Mouse (Mus musculus) hindbrain, embryonic 11.5 days (tissue): ENCODE measurements around the gene Exoc2. TPM values are rescaled to one million over a fixed set of nuclear protein-coding genes. Genes with fewer than 3 reads are reported as not detected.

Experiments used
- ATAC-seq: fragments of 200-750 bp; cut with Nextera tagmentation; 2 replicates; pipeline ENCODE4 v1.8.0; 2017; ENCODE audit warnings: mild to moderate bottlenecking, moderate TSS enrichment, moderate library complexity; ENCODE audit not compliant: low FRiP score
- DNase-seq: peaks from one replicate; pipeline ENCODE4 v3.0.0-alpha.2; 2015; ENCODE audit warnings: low spot score
- H3K27ac ChIP-seq: fragments of 300-500 bp; sonication (generic); 2 replicates; pipeline ENCODE4 v1.5.1; 2014; ENCODE audit warnings: mild to moderate bottlenecking, low read depth, low read length
- H3K27me3 ChIP-seq: fragments of 300-500 bp; sonication (generic); 2 replicates; pipeline ENCODE4 v1.6.1; 2014; ENCODE audit warnings: mild to moderate bottlenecking, low read length, moderate library complexity, mixed read lengths; ENCODE audit not compliant: control insufficient read depth, insufficient read depth
- H3K36me3 ChIP-seq: fragments of 300-500 bp; sonication (generic); 2 replicates; pipeline ENCODE4 v1.6.1; 2014; ENCODE audit warnings: mild to moderate bottlenecking, low read length, moderate library complexity, mixed read lengths; ENCODE audit not compliant: control insufficient read depth, insufficient read depth
- H3K4me1 ChIP-seq: fragments of 300-500 bp; sonication (generic); replicated peaks from 2 replicates; pipeline ENCODE4 v1.6.1; 2014; ENCODE audit warnings: low read length, mixed read lengths; ENCODE audit not compliant: control insufficient read depth, insufficient read depth
- H3K4me2 ChIP-seq: fragments of 300-500 bp; sonication (generic); replicated peaks from 2 replicates; pipeline ENCODE4 v1.6.1; 2014; ENCODE audit warnings: mild to moderate bottlenecking, low read depth, low read length
- H3K4me3 ChIP-seq: fragments of 300-500 bp; sonication (generic); 2 replicates; pipeline ENCODE4 v1.5.1; 2014; ENCODE audit warnings: low read depth, low read length
- H3K9ac ChIP-seq: fragments of 300-500 bp; sonication (generic); 2 replicates; pipeline ENCODE4 v1.6.1; 2014; ENCODE audit warnings: low read depth, low read length
- H3K9me3 ChIP-seq: fragments of 300-500 bp; sonication (generic); 2 replicates; pipeline ENCODE4 v1.6.1; 2016; ENCODE audit warnings: low read length; ENCODE audit not compliant: control insufficient read depth
- WGBS: fragments of 180-500 bp; shearing (Covaris S2); extraction: QIAGEN DNeasy Blood & Tissue Kit; methylation state at CpG from one replicate; pipeline ENCODE4 v1.1.7; 2014; 5-methylcytosine and 5-hydroxymethylcytosine counted together
- polyA plus RNA-seq: library from polyadenylated mRNA; unstranded; fragments of >200 nt; fragmentation: Nextera tagmentation; extraction: Ambion mirVana; gene quantifications from 2 replicates; pipeline ENCODE4 v1.2.1, GENCODE M21; 2014

Exoc2 gene
- polyA plus RNA-seq, 1 experiment from 2014 or later = 41.2 TPM

DNA sequence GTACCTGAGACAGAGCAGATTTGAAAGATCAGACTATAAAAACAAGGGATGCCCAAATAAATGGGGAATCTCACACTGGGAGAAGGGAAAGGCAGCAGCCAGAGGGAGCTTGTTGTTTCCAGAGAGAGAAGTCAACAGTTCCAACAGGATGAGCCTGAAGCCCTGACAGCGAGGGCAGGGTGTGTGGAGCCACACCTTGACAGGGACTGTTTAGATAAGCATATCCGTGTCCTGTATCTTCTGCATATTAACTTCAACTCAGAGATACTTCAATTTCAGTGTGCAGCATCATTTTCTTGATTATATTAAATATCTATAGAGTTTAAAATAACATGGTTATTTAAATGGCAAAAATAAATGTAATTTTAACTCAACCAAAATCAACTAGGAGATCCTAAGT is 13.2 kb downstream of the Exoc2 start:
- 90% methylated on average over 2 of the region's 2 CpGs for WGBS
- Histone ChIP-seq H3K36me3 (no peaks in the 10 kb centered on the region), H3K27me3 (no peaks in the 10 kb centered on the region), H3K9me3 (no peaks in the 10 kb centered on the region), H3K9ac (no peak overlapping the region), H3K4me1 (no peaks in the 10 kb centered on the region; the same call in 1 of the 2 replicates), H3K4me3 (no peak overlapping the region), H3K4me2 (no peak overlapping the region), H3K27ac (no peak overlapping the region)
- ATAC-seq (no peak), DNase-seq (no peak)

DNA sequence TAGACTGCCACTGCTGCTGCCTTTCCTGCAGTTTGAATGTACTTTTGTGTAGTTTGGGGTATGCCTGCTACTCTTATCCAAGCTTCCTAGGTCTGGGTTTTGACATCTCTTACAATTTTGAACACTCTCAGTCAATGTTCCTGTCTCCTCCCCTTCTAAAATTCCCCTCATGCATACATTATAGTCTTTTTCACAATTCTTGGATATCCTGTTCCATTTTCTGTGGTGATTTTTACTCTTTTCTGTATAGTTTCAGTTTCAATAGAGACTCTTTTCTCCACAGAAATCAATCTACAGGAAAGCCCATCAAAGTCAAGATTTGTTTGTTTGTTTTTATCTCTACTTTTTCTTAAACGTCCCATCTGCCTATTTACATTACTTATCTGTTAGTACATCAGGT is 20.3 kb downstream of the Exoc2 start:
- H3K9ac ChIP-seq = no peak overlapping the region
- ATAC-seq (no peak), DNase-seq (no peak)
- WGBS = 91% methylated on average over 1 of the region's 1 CpGs
- no peaks in the 10 kb centered on the region for H3K4me1 ChIP-seq
- H3K4me2 ChIP-seq = no peak overlapping the region
- H3K27me3 ChIP-seq = no peaks in the 10 kb centered on the region
- H3K9me3 ChIP-seq = no peaks in the 10 kb centered on the region
- no peaks in the 10 kb centered on the region for H3K36me3 ChIP-seq
- no peak overlapping the region for H3K27ac ChIP-seq
- no peak overlapping the region for H3K4me3 ChIP-seq

DNA sequence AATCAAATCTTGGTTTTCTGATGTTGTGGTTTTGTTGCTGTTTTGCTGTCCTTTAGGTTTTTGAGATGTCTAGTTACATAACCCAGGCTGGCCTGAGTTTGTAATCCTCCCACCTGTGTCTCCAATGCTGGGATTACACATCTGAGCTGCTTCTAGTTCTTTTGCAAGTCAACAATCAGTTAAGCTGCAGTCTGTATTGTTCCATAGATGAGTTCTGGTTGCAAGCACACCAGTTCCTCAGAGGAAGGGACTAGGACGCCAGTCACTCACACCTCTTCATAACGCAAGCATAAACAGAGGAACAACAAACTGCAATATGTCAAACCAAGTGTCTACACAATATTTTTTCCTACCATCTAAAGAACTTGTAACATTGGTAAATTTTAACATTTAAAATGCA is 21.8 kb downstream of the Exoc2 start:
- no peak for DNase-seq
- H3K9ac ChIP-seq = no peak overlapping the region
- ATAC-seq = no peak
- no peaks in the 10 kb centered on the region for H3K27me3 ChIP-seq
- no peaks in the 10 kb centered on the region for H3K9me3 ChIP-seq
- WGBS = 97% methylated on average over 2 of the region's 2 CpGs
- H3K27ac ChIP-seq = no peak overlapping the region
- H3K36me3 ChIP-seq = no peaks in the 10 kb centered on the region
- H3K4me3 ChIP-seq = no peak overlapping the region
- H3K4me1 ChIP-seq = no peaks in the 10 kb centered on the region
- no peak overlapping the region for H3K4me2 ChIP-seq

DNA sequence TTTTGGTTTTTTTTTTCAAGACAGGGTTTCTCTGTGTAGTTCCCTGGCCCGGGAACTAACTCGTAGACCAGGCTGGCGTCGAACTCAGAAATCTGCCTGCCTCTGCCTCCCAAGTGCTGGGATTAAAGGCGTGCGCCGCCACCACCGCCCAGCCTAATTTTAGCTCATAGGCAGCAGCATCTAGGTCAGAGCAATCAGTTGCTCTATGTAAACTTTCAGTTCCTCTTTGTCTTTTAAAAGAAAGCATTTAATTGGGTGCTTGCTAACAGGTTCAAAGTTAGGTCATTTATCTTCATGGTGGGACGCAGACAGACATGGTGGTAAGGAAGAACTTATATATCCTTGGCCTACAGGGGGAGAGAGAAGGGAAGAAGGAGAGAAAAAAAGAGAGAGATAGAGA is 24.7 kb downstream of the Exoc2 start:
- no peaks in the 10 kb centered on the region for H3K4me1 ChIP-seq
- H3K9ac ChIP-seq = no peak overlapping the region
- H3K9me3 ChIP-seq = no peaks in the 10 kb centered on the region
- H3K27ac ChIP-seq = no peak overlapping the region
- no peak for ATAC-seq
- no peak for DNase-seq
- H3K36me3 ChIP-seq = no peaks in the 10 kb centered on the region
- no peaks in the 10 kb centered on the region for H3K27me3 ChIP-seq
- no peak overlapping the region for H3K4me2 ChIP-seq
- no peak overlapping the region for H3K4me3 ChIP-seq
- 95% methylated on average over 9 of the region's 9 CpGs for WGBS

DNA sequence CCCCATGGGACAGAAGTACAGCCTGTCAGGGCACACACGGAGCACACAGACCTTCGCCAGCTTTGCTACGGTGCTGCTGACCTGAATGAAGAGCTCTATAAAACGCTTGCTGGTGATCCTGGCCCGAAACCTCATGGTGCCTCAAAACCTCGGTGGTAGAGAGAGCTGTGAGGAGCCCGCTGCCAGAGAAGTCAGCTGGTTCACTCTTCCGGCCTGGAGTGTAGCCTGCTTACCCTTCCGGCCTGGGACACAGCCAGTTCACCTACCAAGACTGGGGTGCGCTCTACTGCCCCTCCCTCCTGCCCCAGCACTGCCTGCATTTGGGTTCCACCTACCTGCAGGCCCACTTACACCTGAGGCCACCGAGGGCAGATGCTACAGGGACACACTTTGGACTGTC is 26.4 kb downstream of the Exoc2 start, which contains the start of gene Hus1b:
Hus1b (minus strand) TSS at position 220 of the 400 bp plus-strand sequence.
- H3K4me1 ChIP-seq = no peaks in the 10 kb centered on the region
- DNase-seq = no peak
- no peaks in the 10 kb centered on the region for H3K9me3 ChIP-seq
- no peak within 1 kb of the TSS for H3K4me3 ChIP-seq
- WGBS = 96% methylated on average over 11 of the region's 11 CpGs
- H3K36me3 ChIP-seq = no peaks in the 10 kb centered on the region
- no peak within 1 kb of the TSS for H3K4me2 ChIP-seq
- no peak for ATAC-seq
- H3K9ac ChIP-seq = no peak within 1 kb of the TSS
- H3K27ac ChIP-seq = no peak within 1 kb of the TSS
- no peaks in the 10 kb centered on the region for H3K27me3 ChIP-seq

DNA sequence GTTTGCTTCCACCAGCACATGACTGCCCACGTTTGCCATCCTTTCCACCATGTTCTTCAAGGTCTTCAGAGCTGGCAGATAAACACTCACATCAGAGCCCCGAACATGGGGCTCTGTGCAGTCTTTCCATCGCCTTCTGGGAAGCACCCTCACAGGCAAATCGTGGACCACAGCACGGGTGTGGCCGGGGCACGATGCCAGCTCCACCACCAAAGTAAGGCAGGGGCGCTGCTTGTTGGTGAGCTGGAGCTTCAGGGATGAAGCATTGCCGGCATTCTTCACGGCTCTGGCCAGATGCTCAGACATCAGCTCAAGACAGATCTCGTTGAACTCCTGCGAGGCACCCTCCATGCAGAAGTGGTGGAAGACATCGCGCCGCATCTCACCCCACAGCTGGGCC is 26.8 kb downstream of the Exoc2 start:
- no peak overlapping the region for H3K4me2 ChIP-seq
- DNase-seq (no peak), ATAC-seq (no peak)
- H3K27me3 ChIP-seq = no peaks in the 10 kb centered on the region
- WGBS = 93% methylated on average over 15 of the region's 15 CpGs
- H3K27ac ChIP-seq = no peak overlapping the region
- no peak overlapping the region for H3K4me3 ChIP-seq
- no peaks in the 10 kb centered on the region for H3K4me1 ChIP-seq
- no peaks in the 10 kb centered on the region for H3K9me3 ChIP-seq
- H3K9ac ChIP-seq = no peak overlapping the region
- no peaks in the 10 kb centered on the region for H3K36me3 ChIP-seq

DNA sequence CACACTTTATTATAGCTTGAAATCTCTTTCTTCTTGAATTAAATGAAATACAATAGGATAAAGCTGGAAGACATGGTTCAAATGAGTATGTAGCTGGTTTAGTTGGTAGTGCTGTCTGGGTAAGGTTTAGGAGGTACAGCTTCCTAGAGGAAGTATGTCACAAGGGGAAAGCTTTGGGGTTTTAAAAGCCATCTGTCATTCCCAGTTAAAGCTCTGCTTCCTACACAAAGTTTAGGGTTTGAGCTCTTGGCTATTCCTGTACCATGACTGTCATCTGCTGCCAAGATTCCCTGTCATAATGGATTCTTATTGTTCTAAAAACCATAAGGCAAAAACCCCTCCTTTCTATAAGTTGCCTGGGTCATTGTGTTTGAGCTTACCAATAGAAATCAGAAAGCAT is 28.1 kb downstream of the Exoc2 start:
- H3K9ac ChIP-seq = no peak overlapping the region
- DNase-seq = no peak
- no peaks in the 10 kb centered on the region for H3K27me3 ChIP-seq
- H3K9me3 ChIP-seq = no peaks in the 10 kb centered on the region
- no peak for ATAC-seq
- H3K27ac ChIP-seq = no peak overlapping the region
- no peak overlapping the region for H3K4me2 ChIP-seq
- H3K36me3 ChIP-seq = no peaks in the 10 kb centered on the region
- no peak overlapping the region for H3K4me3 ChIP-seq
- H3K4me1 ChIP-seq = no peaks in the 10 kb centered on the region

DNA sequence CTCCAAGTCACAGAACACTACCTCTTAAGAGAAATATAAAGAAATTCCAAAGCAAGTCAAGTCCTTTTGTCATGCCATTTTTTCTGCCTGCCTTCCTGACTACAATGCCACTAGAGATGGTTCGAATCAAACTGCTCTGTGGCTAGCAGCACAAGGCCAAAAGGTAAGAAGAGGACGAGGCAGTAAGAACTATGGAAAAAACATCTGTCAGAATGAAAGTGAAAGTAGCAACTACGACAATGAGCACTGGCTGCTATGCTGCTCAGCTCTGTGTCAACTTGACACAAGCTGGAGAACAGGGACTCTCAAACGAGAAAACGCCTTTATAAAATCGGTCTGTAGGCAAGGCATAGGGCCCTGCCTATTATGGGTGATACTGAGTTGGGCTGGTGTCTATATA is 40.9 kb downstream of the Exoc2 start:
- Histone ChIP-seq H3K27me3 (no peaks in the 10 kb centered on the region), H3K4me1 (no peaks in the 10 kb centered on the region), H3K27ac (no peak overlapping the region), H3K4me2 (no peak overlapping the region), H3K36me3 (no peaks in the 10 kb centered on the region), H3K9ac (no peak overlapping the region), H3K9me3 (no peaks in the 10 kb centered on the region), H3K4me3 (no peak overlapping the region)
- DNase-seq = no peak
- 74% methylated on average over 6 of the region's 6 CpGs for WGBS
- no peak for ATAC-seq

DNA sequence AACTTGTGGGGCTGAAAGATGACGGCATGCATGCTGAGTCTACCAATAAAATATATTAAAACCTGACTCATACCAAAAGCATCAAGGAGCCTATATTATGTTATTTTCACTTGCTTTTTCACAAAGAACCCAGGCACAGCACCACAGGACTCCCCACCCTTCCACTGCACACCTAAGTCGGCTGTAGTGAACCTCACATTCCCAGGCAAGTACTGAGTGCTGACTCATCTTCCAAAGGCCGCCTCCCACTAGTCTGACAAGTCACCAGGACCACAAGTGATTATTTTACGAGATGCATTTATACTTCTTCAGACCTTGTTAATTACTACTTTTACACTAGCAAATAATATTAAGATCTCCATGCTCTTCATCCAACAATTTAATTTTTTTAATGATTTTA is 42.3 kb downstream of the Exoc2 start:
- no peak for ATAC-seq
- H3K27me3 ChIP-seq = no peaks in the 10 kb centered on the region
- H3K9ac ChIP-seq = no peak overlapping the region
- no peak for DNase-seq
- H3K27ac ChIP-seq = no peak overlapping the region
- WGBS = 83% methylated on average over 4 of the region's 4 CpGs
- H3K4me3 ChIP-seq = no peak overlapping the region
- no peaks in the 10 kb centered on the region for H3K4me1 ChIP-seq
- no peaks in the 10 kb centered on the region for H3K36me3 ChIP-seq
- no peaks in the 10 kb centered on the region for H3K9me3 ChIP-seq
- H3K4me2 ChIP-seq = no peak overlapping the region
